Mouse (Mus musculus) induced T-regulatory cell, adult 2 months (primary cell): Measurements from ENCODE around the gene Socs2.

Experiments used
- DNase-seq: peaks from one replicate; pipeline ENCODE4 v3.0.0-alpha.2; 2012; ENCODE audit warnings: low read depth

The Socs2 gene

GRCm38 (mm10) chr10:95416685-95417495 is at the start of gene Socs2:
Socs2 (minus strand) TSS chr10:95417180.
- peak; percentile 88 for DNase-seq

- no peak for DNase-seq
Measured at GRCm38 (mm10) chr10:95465485-95465896, 48.5 kb upstream of the Socs2 start.

GRCm38 (mm10) chr10:95464527-95464926 is 47.5 kb upstream of the Socs2 start:
- no peak for DNase-seq

GRCm38 (mm10) chr10:95462231-95462630 is 45.3 kb upstream of the Socs2 start:
- DNase-seq = no peak

GRCm38 (mm10) chr10:95461053-95461553 is 44.1 kb upstream of the Socs2 start:
- no peak for DNase-seq

GRCm38 (mm10) chr10:95458050-95458806 is 41.2 kb upstream of the Socs2 start:
- DNase-seq = no peak

GRCm38 (mm10) chr10:95457367-95458049 is 40.5 kb upstream of the Socs2 start:
- no peak for DNase-seq

GRCm38 (mm10) chr10:95456103-95456502 is 39.1 kb upstream of the Socs2 start:
- DNase-seq = no peak

GRCm38 (mm10) chr10:95453282-95453681 is 36.3 kb upstream of the Socs2 start:
- no peak for DNase-seq

- DNase-seq = no peak
Measured at GRCm38 (mm10) chr10:95449033-95449432, 32.1 kb upstream of the Socs2 start.

GRCm38 (mm10) chr10:95447954-95448353 is 31.0 kb upstream of the Socs2 start:
- DNase-seq = peak; percentile 38

- no peak for DNase-seq
Measured at GRCm38 (mm10) chr10:95445104-95446056, 28.4 kb upstream of the Socs2 start.

- peak; percentile 56 for DNase-seq
Measured at GRCm38 (mm10) chr10:95442334-95442733, 25.4 kb upstream of the Socs2 start.

- peak; percentile 35 for DNase-seq
Measured at GRCm38 (mm10) chr10:95440566-95440965, 23.6 kb upstream of the Socs2 start.

- DNase-seq = no peak
Measured at GRCm38 (mm10) chr10:95439718-95440339, 22.8 kb upstream of the Socs2 start.

- DNase-seq = peak; percentile 25
Measured at GRCm38 (mm10) chr10:95438941-95439340, 22.0 kb upstream of the Socs2 start.

GRCm38 (mm10) chr10:95430271-95430670 is 13.3 kb upstream of the Socs2 start:
- no peak for DNase-seq

- no peak for DNase-seq
Measured at GRCm38 (mm10) chr10:95429111-95429510, 12.1 kb upstream of the Socs2 start.

GRCm38 (mm10) chr10:95426207-95427115 is 9.5 kb upstream of the Socs2 start:
- no peak for DNase-seq

GRCm38 (mm10) chr10:95422681-95423080 is 5.7 kb upstream of the Socs2 start:
- DNase-seq = no peak
